Mouse (Mus musculus) olfactory bulb, adult 2 months (tissue): Measurements from ENCODE around the gene Tcap.

Experiments
- CTCF ChIP-seq: fragments of 200-500 bp; IDR thresholded peaks from 2 replicates; pipeline ENCODE4 v1.5.1; 2012; ENCODE audit warnings: low read depth, mild to moderate bottlenecking, low read length, moderate library complexity; ENCODE audit not compliant: insufficient read depth
- POLR2A ChIP-seq: fragments of 200-500 bp; IDR thresholded peaks from 2 replicates; pipeline ENCODE4 v1.6.1; 2012; ENCODE audit warnings: mild to moderate bottlenecking, low read depth, low read length, moderate library complexity; ENCODE audit not compliant: insufficient read depth

GRCm38 (mm10) chr11:98392645-98393044 is 9.0 kb downstream of the Tcap start:
- TF ChIP-seq CTCF (no peak), POLR2A (no peak)
